Mouse (Mus musculus) megakaryocyte progenitor cell, adult 5-6 weeks (primary cell): ENCODE data around the gene Reln. TPM values are rescaled to one million over a fixed set of nuclear protein-coding genes. Genes with fewer than 3 reads are reported as not detected.

Source experiments
- ATAC-seq: replicated peaks from 2 replicates; pipeline ENCODE4 v1.8.0; 2016; ENCODE audit warnings: mild to moderate bottlenecking, moderate TSS enrichment, inconsistent platforms; ENCODE audit not compliant: poor library complexity
- total RNA-seq, 2 experiments: library from RNA; stranded (forward) in 1 of 2; stranded (reverse) in 1 of 2; fragments of 157-497, 149-512 nt in 1 of 2; fragments of 200-1000 nt in 1 of 2; gene quantifications; 2 replicates each; pipeline versions ENCODE4 v1.2.3 to v1.2.4; 2015 to 2017

Reln gene
- total RNA-seq (2015) = 0.15 TPM in 1 of 2 replicates, not detected in the other
- not detected in 2 replicates for total RNA-seq (2017)

DNA sequence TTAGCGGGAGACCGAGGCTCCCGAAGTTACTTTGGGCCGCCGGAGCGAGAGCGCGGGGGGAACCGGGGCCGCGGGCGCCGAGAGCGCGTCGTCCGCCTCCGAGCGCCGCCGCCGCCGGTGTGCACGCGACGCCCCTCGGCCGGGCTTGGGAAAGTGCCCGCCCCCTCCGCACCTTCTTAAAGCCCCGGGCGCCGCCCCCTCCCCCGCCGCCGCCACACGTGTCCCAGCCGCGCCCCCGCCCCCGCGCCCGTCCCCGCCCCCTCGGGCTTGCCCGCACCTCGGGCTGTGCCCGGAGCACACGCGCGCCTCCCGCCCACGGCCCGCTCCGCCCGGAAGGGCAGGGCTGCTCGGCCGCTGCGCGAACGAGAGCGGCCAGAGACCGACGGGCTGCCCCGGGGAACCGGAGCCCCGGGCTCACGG, at the start of gene Reln:
Gene Reln (minus strand): TSS at position 147 of the 420 bp plus-strand sequence.
- no peak for ATAC-seq

DNA sequence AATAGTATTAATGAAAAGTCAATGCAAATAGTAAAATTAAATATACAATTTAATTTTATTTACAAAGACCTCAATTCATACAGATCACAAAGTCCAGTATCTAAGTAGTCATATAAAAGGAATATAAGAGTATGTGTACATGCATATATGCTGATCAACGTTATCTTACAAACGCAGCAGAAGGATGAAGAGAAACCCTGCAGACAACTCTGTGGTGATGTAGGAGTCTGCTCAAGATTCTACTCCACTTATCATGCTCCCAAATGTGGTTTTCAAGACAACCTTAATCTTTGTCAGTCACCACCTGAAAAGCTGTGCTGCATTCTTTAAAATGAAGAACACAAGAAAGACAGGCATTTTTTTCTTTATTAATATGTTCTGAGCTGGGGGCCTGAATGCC, 44.0 kb upstream of the Reln start:
- ATAC-seq = no peak

DNA sequence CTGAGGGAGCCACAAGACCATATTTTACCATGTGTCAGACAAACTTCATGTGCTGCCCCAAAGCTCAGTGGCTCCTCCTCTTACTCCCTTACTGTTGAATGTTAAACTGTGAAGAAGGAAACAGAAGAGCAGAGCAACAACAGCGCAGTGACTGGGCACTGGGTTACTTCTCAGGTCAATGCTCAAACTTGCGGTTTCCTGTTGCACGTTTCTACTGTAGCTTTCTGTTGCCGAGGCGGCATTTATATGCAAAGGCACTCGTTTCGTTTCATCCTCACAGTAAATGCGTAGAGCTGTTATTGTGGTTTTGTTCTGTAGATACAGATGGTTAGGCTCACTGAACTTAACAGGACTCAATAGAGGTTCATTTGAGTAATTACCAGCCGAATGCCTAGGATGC, 16.0 kb upstream of the Reln start:
- peak; percentile 31; the same call in 1 of the 2 replicates for ATAC-seq

DNA sequence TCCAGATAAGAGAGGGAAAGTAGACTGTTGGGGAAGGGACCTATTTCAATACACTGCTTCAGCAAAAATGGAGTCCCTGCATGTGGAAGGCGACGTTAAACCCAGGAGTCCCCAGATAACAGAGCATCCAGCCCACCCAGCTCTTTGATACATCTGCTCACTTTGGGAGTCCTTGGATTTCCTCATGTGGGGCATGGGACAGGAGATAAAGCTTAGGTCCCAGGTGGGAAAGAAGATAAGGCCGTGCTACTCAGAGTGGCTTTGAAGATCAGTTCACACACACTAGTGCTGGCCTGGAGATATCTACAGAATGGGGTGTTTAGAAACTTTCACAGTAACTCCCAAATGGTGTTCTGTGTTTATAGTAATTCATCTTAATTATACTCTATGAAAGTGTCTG, 3.9 kb upstream of the Reln start:
- ATAC-seq = peak; percentile 85

DNA sequence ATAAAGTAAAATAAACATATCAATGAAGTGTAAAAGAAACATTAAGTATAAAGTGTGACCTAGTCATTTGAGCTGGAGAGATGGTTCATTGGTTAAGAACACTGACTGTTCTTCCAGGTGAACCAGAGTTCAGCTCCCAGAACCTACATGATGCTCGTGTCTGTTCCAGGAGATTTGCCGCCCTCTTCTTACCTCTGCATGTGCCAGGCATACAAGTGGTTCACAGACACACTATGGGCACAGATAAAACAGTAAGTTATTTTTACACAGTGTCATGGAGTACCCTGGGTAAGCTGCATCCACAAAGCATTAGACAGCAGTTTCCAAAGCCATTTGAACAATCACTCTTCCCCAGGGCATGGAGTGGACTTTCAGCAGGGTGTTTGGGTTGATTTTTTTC, 3.2 kb upstream of the Reln start:
- no peak for ATAC-seq

DNA sequence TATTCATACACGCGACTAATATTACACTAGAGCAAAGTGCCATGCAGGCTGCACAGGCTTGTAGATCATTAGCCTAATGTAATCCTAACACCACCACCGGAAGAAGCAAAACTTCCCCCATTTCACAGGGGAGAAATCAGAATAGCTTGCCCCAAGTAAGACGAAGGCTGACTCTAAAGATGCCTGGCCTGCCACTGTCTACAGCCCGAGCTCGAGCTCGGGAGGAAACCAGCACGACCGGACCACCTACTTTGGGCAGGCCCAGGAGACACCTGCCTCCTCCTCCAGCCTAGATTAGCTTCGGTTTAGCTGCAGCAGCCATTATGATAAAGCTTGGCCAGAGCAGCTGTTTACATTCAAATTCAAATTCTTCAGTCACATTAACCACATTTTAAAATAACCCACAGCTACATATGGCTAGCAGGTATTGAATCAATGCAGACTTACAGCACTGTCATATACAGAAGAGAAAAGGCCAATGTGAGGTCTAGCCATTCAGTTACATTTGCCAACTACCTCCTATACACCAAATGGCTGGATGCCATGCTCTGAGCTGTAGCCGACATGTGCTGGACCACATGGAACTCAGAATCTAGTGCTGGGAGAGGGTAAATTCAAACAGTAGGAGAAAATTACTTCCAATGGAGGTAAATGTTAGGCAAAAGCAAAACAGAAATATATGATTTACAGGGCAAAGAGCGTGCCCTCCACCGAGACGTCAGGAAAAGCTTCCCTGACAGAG, 1.6 kb upstream of the Reln start:
- ATAC-seq = no peak

DNA sequence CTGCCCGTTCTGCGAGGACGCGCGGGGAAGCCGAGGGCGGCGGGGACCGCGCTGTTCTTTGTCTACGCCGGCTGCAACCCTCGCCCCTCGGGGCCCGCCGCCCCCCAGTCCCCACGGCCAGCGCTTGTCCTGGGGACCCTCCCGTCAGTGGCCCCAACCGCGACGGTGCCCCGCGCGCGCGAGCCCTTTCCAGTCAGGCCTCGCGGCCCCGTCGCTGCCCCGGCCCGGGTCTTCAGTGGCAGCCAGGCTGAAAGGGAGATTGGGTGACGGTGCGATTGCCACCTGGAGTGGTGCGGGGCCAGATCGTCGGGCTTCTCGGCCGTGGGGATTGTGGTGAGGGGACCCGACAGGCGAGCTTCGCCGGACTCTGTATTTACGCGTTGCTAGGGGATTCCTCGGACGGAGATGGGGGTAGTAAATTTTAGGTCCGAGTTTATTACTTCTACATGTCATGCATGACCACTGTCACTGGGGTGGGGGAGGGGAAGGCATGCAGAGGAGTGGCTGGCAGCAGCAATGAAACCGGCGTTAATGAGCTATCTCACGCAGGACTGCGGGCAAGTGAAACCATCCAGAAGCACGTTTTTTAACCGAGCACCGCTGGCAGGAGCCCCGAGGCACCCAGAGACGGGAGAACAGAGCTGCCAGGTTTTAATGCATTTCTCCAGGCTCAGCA, 612 bp upstream of the Reln start:
- ATAC-seq = no peak

DNA sequence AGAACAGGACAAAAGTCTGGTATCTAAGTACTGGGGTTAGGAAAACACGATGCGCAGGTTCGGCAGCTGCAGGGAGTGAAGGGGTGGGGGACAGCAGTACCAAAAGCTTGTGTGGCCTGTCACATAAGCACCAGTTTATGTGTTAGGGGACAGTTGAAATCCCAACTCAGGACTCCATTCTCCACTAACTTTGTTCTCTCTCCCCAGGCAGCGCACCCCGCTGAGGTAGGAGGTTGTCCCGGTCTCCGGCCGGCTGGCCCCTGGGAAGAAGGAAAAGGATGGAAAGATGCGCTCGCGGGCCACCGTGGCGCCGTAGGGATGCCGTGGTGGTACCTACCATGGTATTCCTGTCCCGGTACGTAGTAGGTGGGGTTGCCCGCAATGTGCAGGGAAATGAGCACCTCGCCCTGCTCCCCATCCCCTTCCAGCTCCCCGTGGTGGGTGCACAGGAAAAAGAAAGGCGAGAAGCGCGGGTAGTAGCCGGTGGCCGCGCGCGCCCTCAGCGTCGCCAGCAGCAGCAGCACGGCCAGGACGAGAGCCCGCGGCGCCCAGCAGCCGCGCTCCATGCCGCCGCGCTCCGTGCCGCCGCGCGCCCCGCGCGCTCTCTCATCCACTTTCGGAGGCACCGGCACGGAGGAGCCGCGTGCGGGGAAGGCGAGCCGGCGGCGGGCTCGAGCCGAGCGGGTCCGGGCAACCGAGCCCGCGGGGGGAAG, 503 bp downstream of the Reln start:
- ATAC-seq = no peak

DNA sequence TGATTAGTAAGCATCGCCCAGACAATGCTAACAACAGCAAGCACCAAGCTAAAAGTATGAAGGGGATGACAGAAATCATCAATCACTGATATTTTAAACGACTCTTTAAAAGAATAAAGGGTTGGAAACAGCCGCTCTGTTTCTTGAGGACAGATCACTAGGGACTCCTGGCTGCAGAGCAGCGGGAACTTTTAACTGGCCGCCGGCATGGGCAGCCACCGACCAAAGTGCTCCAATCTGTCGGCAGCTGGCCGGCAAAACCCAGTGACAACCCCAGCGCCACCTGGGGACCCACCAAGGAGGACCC, 1.0 kb downstream of the Reln start:
- ATAC-seq = no peak

DNA sequence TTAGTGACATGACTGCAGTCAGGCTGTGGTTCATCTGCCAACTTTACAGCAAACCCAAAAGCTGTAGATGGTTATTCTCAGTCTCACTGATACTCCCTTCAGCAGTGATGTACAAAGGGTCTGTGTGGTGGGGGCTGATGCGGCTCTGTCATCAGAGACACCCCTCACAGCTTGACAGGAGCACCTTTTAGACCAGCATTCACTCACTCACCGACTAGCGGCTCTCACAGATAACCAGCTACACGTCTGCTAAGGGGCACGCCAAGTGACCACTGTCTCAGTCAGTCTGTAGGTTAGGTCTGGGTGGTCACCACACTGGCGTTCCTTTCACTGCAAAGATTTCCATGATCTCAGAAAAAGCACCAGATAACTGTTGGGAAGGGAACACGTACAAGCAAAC, 2.0 kb downstream of the Reln start:
- no peak for ATAC-seq

DNA sequence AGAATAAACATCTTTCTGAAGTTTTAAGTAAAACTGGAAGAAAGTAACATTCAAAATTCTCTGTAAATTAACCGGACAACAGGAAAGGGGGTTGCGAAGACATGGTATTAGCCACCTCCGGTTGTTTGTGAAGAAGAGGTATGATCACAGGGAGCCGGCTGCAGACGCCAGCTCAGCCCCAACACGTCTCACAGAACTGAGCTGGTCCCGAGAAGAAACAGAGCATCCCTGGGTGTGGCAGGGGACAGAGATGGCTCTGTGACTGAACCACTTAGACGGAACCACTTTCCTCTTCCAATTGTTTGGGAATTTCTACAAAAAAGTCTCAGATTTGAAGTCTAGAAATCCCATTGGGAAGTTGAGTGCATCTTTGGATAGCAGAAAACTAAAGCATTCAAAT, 3.5 kb downstream of the Reln start:
- ATAC-seq = no peak

DNA sequence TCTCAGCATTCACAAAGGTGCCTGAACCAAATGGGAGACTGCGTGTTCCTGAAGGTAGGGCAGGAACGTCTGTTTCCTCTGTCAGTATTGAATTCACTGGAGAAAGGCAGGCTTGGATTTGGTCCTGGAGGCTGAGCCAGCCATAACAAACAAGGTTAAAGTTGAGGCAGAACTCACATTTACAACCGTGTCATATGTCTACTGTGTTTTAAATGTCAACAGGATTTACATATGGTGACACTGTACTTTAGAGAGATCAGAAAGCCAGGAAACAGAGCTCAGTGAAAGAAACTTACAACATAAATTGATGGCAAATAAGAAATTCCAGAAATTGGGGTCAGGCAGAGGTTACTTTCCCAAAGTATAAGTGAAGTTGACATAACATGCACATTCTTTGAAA, 9.1 kb downstream of the Reln start:
- ATAC-seq = no peak

DNA sequence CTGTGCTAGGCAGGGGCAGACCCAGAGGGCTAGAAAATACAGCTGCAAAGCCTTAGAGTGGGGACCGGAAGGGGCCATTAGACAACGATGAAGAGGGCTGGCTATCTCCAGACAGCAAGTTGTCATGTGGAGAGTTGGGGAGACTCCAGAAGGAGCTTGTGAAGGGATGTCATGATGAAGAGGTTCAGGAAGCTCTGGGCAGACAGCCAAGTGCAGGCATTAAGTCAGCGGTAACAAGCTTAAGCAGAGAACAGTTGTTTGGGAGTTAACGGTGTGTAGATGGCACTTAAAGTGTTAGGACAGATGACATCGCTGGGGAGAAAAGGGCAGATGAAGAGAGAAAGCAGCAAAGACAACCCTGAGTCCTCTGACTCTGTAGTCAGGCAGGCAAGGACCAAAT, 13.7 kb downstream of the Reln start:
- ATAC-seq = no peak

DNA sequence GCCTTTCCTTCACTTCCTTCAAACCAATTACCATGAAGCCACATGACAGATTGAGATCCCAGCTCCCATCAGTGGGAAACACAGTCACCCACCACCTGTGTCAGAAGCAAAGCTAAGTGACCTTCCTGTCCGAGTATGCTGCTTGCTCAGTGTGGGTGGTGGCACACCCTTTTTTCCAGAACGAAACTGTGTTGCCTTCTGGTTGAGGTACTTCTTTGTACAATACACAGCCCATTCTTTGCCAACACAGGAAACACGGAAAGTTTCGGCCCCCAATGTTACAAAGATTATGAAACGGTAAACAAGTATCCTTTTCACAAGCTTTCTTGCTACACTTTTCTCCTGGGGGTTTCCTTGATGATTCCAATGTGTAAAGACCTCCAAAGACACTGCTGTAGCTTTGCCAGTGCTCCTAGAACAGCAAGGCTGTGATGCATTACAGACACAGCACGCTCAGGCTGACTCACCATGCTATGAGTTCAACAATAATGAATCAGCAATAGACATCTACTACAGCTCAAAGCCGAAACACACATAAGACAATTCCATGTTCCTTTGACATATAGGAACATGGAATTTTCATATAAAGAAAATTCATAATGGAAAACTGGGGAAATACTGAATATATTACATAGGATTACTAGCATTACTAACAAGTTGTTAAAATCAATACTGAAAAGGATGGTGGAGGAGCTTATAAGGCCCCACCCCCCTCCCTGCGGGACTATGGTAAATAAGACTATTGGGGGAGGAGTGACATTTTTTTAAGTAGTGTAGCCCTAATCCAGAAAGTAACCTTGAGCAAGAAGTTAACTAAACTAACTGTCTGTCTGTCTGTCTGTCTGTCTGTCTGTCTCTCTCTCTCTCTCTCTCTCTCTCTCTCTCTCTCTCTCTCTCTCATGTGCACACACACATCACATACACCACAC, 15.8 kb downstream of the Reln start:
- no peak for ATAC-seq

DNA sequence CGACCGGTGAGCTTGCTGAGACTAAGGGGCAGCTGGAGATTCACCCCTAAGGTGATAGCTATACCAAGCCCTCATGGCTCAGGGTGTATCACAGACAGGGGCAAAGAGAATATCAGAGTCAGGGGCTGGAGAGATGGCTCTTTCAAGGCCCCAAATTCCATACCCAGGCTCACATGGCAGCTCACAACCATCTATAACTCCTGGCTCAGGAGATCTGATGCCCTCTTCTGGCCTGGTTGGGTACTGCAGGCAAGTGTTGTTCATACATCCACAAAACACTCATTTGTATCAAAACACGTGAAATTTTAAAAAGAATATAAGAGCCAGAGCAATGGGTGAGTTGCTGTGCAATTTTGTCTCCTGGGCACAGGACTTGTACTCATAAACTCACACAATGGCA, 17.3 kb downstream of the Reln start:
- ATAC-seq = peak; percentile 55; the same call in 1 of the 2 replicates

DNA sequence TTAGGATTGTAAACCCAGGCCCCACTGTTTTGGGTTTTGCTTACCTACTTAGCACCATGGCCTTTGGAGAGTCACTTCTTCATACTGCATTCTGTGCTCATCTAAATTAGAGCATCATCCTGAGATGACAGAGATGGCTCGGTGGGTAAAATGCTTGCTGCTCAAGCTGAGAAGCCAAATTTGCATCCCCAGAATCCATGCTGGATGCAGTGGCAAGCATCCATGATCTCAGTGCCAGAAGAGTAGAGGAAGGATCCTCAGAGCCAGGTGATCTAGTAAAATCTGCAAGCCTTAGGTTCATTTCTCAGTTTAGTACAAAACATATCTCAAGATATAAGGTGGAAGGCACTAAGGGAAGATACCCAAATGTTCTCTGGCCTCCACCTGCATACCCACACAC, 20.7 kb downstream of the Reln start:
- ATAC-seq = no peak

DNA sequence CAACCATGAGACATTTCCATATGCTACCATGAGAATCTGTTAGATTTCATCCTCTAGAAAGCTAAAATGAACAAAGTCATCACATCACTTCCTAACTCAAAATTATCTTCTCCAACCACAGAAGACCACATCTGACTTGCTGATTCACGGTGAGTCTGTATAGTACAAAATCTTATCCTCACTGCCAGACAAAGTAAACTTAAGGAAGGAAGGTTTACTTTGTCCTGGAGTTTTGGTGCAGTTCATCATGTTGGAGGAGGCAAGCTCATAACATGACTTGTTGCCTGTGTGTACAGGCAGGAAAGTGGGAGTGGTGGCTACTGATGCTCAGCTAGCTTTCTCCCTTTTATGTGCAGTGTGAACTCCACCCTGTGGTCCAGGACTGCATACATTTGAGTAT, 26.7 kb downstream of the Reln start:
- ATAC-seq = no peak

DNA sequence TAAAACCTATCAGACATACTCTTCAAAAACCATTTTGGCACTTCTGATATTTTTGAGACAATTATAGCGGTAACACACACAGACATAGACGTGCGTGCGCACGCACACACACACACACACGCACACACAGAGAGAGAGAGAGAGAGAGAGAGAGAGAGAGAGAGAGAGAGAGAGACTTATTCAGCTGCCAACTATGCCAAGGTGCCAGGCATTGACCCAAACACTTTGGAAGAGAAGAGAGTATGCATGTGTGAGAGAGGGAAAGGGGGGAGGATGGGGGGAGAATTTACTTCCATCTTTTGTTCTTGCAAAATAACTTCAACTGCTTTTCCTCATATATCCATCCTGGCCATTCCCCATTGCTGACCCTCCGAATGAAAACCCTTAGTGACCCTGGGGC, 28.0 kb downstream of the Reln start:
- ATAC-seq = no peak

DNA sequence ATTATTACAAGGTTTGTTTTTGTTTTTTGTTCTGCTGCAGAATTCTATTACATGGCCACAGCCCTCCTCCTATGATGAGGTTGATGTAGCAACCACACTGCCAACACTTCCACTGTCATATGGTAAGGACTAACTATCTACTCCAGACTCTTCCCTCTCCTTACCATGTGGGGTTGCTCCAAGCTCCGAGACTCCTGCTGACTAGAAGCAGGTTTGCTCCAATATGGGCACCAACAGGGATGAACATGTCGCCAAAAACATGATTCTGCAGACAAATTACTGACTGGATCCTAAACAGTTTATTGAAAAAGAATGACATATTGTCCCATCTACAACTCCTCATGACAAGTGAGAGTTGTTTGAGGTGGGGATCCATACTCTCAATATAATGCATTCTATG, 28.5 kb downstream of the Reln start:
- no peak for ATAC-seq

DNA sequence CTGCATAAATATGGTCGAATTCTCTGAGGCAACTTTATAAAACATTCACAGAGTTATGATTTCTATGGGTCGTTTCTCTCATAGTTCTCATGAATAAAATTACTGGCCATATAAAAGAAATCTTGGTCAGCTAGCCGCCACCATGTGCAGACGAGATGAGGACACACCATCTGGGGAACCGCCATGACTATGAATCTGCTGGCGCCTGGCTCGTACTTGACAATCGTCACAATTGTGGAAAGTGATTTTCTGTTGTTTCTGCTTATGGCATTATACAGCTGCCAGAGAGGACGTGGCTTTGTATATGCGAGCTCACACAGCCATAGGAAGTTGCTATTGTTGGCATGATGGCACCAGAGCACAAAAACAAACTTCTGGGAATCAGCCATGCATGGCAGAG, 31.5 kb downstream of the Reln start:
- no peak for ATAC-seq

DNA sequence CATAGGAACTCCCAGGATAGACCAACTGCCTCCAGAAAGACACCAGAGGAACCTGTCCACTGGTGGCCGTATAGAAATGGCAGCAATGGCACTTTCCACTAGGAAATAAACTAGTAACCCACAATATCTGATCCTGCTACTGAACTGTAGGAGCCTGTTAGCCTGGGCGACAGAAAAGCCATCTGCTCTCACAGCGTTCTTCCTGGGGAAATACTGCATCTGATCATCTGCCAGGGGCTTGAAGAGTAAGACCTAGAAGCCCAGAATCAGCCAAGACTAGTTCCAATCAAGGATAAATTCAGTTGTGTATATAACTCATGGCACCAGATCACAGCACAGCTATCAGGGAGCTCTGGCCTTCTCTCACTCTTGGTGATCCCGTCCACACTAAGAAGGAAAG, 33.5 kb downstream of the Reln start:
- no peak for ATAC-seq
